Mouse (Mus musculus): ENCODE data around the gene A2ml1. TPM values are rescaled to one million over a fixed set of nuclear protein-coding genes. Genes with fewer than 3 reads are reported as not detected.

Gene A2ml1
- polyA plus RNA-seq, 1 experiment from 2014 or later = not detected

DNA sequence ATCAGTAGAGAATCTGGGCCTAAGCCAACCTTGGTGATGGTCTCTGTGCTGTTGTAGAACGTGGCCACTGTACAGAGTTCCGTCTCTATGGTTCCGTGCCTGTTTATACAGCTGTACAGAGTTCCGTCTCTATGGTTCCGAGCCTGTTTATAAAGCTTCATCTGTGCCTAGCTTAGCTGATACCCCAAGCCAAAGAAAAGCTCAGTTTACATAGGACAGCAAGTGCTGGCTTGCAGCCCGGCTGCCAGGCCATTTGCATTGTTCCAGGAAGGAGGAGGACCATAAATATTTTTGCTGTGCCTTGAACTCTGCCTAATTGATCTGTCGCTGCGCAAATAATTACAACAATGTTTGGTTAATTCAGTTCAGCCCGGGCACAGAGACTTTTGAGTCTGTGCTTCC is 15.7 kb upstream of the A2ml1 start:
- H3K27ac ChIP-seq (replicated peaks) = peak overlapping the region; percentile 72
- H3K36me3 ChIP-seq (replicated peaks) = no peaks in the 10 kb centered on the region
- DNase-seq (ENCODE audit: low spot score) = peak; percentile 53
- peak overlapping the region; percentile 28; the same call in 1 of the 2 replicates for H3K4me3 ChIP-seq
- H3K4me1 ChIP-seq = peaks cover 6% of the 10 kb centered on the region
- H3K27me3 ChIP-seq (replicated peaks; ENCODE audit: low read depth, poor library complexity, severe bottlenecking) = no peaks in the 10 kb centered on the region
- H3K9me3 ChIP-seq = no peaks in the 10 kb centered on the region
- WGBS = 35% methylated on average over 9 of the region's 9 CpGs

DNA sequence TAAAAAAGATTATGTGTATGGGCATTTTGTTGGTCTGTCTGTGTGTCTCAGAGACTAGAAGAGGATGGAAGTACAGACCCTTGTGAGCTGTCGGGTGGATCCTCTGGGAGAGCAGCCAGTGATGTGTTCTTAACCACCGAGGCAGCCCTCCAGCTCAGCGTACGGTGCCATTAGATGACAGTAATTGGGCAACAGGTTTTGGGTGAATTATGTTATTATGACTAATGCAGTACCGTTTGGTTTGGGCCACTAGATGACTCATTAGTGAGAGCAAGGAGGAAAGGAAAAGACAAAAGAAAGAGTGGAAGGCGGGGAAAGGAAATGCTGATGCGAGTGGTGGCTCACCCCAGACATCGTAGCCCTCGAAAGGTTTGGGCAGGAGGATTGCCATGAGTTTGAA is 13.2 kb upstream of the A2ml1 start:
- Histone ChIP-seq H3K27ac (replicated peaks) (no peak overlapping the region), H3K36me3 (replicated peaks) (no peaks in the 10 kb centered on the region), H3K4me1 (peaks cover 6% of the 10 kb centered on the region), H3K9me3 (no peaks in the 10 kb centered on the region), H3K4me3 (no peak overlapping the region), H3K27me3 (replicated peaks; ENCODE audit: low read depth, poor library complexity, severe bottlenecking) (no peaks in the 10 kb centered on the region)
- DNase-seq (ENCODE audit: low spot score) = no peak
- WGBS = 88% methylated on average over 9 of the region's 9 CpGs

- Histone ChIP-seq H3K36me3 (replicated peaks) (no peaks in the 10 kb centered on the region), H3K4me1 (0 out of 2 replicates have a peak, but pooled peaks cover 5% of the 10 kb centered on the region), H3K27me3 (replicated peaks; ENCODE audit: low read depth, poor library complexity, severe bottlenecking) (no peaks in the 10 kb centered on the region), H3K27ac (replicated peaks) (no peak overlapping the region), H3K9me3 (no peaks in the 10 kb centered on the region), H3K4me3 (no peak overlapping the region)
- WGBS = 43% methylated on average over 4 of the region's 4 CpGs
- no peak for DNase-seq (ENCODE audit: low spot score)
Measured at GRCm38 (mm10) chr6:128589426-128589825, 8.0 kb upstream of the A2ml1 start.

- Histone ChIP-seq H3K9me3 (no peaks in the 10 kb centered on the region), H3K36me3 (replicated peaks) (no peaks in the 10 kb centered on the region), H3K4me3 (no peak overlapping the region), H3K27me3 (replicated peaks; ENCODE audit: low read depth, poor library complexity, severe bottlenecking) (no peaks in the 10 kb centered on the region), H3K4me1 (0 out of 2 replicates have a peak, but pooled peaks cover 5% of the 10 kb centered on the region), H3K27ac (replicated peaks) (no peak overlapping the region)
- DNase-seq (ENCODE audit: low spot score) = no peak
- 83% methylated on average over 6 of the region's 6 CpGs for WGBS
Measured at GRCm38 (mm10) chr6:128587619-128588018, 6.2 kb upstream of the A2ml1 start.

- Histone ChIP-seq H3K4me1 (0 out of 2 replicates have a peak, but pooled peaks cover 5% of the 10 kb centered on the region), H3K27me3 (replicated peaks; ENCODE audit: low read depth, poor library complexity, severe bottlenecking) (no peaks in the 10 kb centered on the region), H3K27ac (replicated peaks) (no peak overlapping the region), H3K4me3 (no peak overlapping the region), H3K36me3 (replicated peaks) (no peaks in the 10 kb centered on the region), H3K9me3 (no peaks in the 10 kb centered on the region)
- no peak for DNase-seq (ENCODE audit: low spot score)
- WGBS = 77% methylated on average over 11 of the region's 11 CpGs
Measured at GRCm38 (mm10) chr6:128585642-128586245, 4.3 kb upstream of the A2ml1 start.

GRCm38 (mm10) chr6:128584070-128584660 is 2.8 kb upstream of the A2ml1 start:
- Histone ChIP-seq H3K4me1 (0 out of 2 replicates have a peak, but pooled peaks cover 5% of the 10 kb centered on the region), H3K27me3 (replicated peaks; ENCODE audit: low read depth, poor library complexity, severe bottlenecking) (no peaks in the 10 kb centered on the region), H3K4me3 (no peak overlapping the region), H3K36me3 (replicated peaks) (no peaks in the 10 kb centered on the region), H3K9me3 (no peaks in the 10 kb centered on the region), H3K27ac (replicated peaks) (no peak overlapping the region)
- peak; percentile 74 for DNase-seq (ENCODE audit: low spot score)
- 26% methylated on average over 10 of the region's 10 CpGs for WGBS

- H3K36me3 ChIP-seq (replicated peaks) = no peaks in the 10 kb centered on the region
- no peaks in the 10 kb centered on the region for H3K4me1 ChIP-seq
- no peaks in the 10 kb centered on the region for H3K9me3 ChIP-seq
- no peak for DNase-seq (ENCODE audit: low spot score)
- WGBS = 85% methylated on average over 9 of the region's 9 CpGs
- no peak overlapping the region for H3K27ac ChIP-seq (replicated peaks)
- H3K4me3 ChIP-seq = no peak overlapping the region
- H3K27me3 ChIP-seq (replicated peaks; ENCODE audit: low read depth, poor library complexity, severe bottlenecking) = no peaks in the 10 kb centered on the region
Measured at GRCm38 (mm10) chr6:128577301-128577700, 4.1 kb downstream of the A2ml1 start.

GRCm38 (mm10) chr6:128566589-128566988 is 14.8 kb downstream of the A2ml1 start:
- Histone ChIP-seq H3K4me3 (no peak overlapping the region), H3K36me3 (replicated peaks) (no peaks in the 10 kb centered on the region), H3K27ac (replicated peaks) (no peak overlapping the region), H3K27me3 (replicated peaks; ENCODE audit: low read depth, poor library complexity, severe bottlenecking) (no peaks in the 10 kb centered on the region), H3K9me3 (0 out of 2 replicates have a peak, but pooled peaks cover 3% of the 10 kb centered on the region), H3K4me1 (no peaks in the 10 kb centered on the region)
- WGBS = 92% methylated on average over 11 of the region's 11 CpGs
- no peak for DNase-seq (ENCODE audit: low spot score)

- Histone ChIP-seq H3K4me1 (no peaks in the 10 kb centered on the region), H3K9me3 (no peaks in the 10 kb centered on the region), H3K4me3 (no peak overlapping the region), H3K27ac (replicated peaks) (no peak overlapping the region), H3K27me3 (replicated peaks; ENCODE audit: low read depth, poor library complexity, severe bottlenecking) (no peaks in the 10 kb centered on the region), H3K36me3 (replicated peaks) (no peaks in the 10 kb centered on the region)
- no peak for DNase-seq (ENCODE audit: low spot score)
- WGBS = 90% methylated on average over 7 of the region's 7 CpGs
Measured at GRCm38 (mm10) chr6:128554049-128554448, 27.4 kb downstream of the A2ml1 start.

GRCm38 (mm10) chr6:128549463-128550452 is 31.6 kb downstream of the A2ml1 start:
- WGBS = 86% methylated on average over 15 of the region's 15 CpGs
- no peaks in the 10 kb centered on the region for H3K4me1 ChIP-seq
- H3K27me3 ChIP-seq (replicated peaks; ENCODE audit: low read depth, poor library complexity, severe bottlenecking) = no peaks in the 10 kb centered on the region
- no peak for DNase-seq (ENCODE audit: low spot score)
- no peaks in the 10 kb centered on the region for H3K9me3 ChIP-seq
- H3K27ac ChIP-seq (replicated peaks) = no peak overlapping the region
- H3K36me3 ChIP-seq (replicated peaks) = no peaks in the 10 kb centered on the region
- H3K4me3 ChIP-seq = no peak overlapping the region

DNA sequence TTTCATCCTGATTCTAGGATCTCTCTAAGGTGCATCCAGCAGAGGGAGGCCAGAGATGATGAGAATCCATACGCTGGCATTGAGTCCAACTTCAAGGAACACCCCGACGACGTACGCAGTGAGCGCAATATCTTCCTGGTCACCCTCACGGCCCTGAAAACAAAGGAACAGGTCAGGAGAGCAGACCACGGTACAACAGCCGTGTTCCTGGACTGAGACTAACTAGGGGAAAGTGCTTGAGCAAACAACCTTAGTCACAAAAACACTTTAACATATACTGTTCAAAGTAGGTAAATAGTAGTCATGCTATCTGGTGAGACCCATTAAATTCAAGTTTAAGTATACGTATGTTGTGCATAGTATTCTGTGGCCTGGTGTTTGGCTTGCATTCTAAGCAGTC is 32.9 kb downstream of the A2ml1 start:
- H3K4me3 ChIP-seq = no peak overlapping the region
- no peaks in the 10 kb centered on the region for H3K36me3 ChIP-seq (replicated peaks)
- no peaks in the 10 kb centered on the region for H3K27me3 ChIP-seq (replicated peaks; ENCODE audit: low read depth, poor library complexity, severe bottlenecking)

GRCm38 (mm10) chr6:128545402-128545801 is 36.0 kb downstream of the A2ml1 start:
- Histone ChIP-seq H3K36me3 (replicated peaks) (no peaks in the 10 kb centered on the region), H3K9me3 (no peaks in the 10 kb centered on the region), H3K4me1 (0 out of 2 replicates have a peak, but pooled peaks cover 4% of the 10 kb centered on the region), H3K27me3 (replicated peaks; ENCODE audit: low read depth, poor library complexity, severe bottlenecking) (no peaks in the 10 kb centered on the region), H3K27ac (replicated peaks) (no peak overlapping the region), H3K4me3 (no peak overlapping the region)
- no peak for DNase-seq (ENCODE audit: low spot score)
- WGBS = 85% methylated on average over 4 of the region's 4 CpGs

More for the DNA sequence above, 32.9 kb downstream of the A2ml1 start:
- 88% methylated on average over 10 of the region's 10 CpGs for WGBS
- Histone ChIP-seq H3K27ac (replicated peaks) (no peak overlapping the region), H3K9me3 (no peaks in the 10 kb centered on the region), H3K4me1 (0 out of 2 replicates have a peak, but pooled peaks cover under 1% of the 10 kb centered on the region)
- DNase-seq (ENCODE audit: low spot score) = no peak

Data from embryonic facial prominence, embryonic 10.5 days (tissue).